Mouse (Mus musculus) WW6 (cell line): ENCODE measurements around the gene Nebl.

Experiments used
- DNase-seq: peaks from one replicate; pipeline ENCODE4 v3.0.0-alpha.2; 2013; ENCODE audit warnings: low read depth, low spot score

Nebl gene

GRCm38 (mm10) chr2:17710083-17710482 is 21.2 kb downstream of the Nebl start:
- DNase-seq = no peak

GRCm38 (mm10) chr2:17705964-17706363 is 25.3 kb downstream of the Nebl start:
- DNase-seq = no peak

- DNase-seq = no peak
Observed at GRCm38 (mm10) chr2:17705426-17705825, 25.8 kb downstream of the Nebl start.

GRCm38 (mm10) chr2:17703170-17703512 is 28.1 kb downstream of the Nebl start:
- no peak for DNase-seq

GRCm38 (mm10) chr2:17702481-17703169 is 28.6 kb downstream of the Nebl start:
- no peak for DNase-seq

- no peak for DNase-seq
Observed at GRCm38 (mm10) chr2:17698161-17699087, 32.8 kb downstream of the Nebl start.

- DNase-seq = no peak
Observed at GRCm38 (mm10) chr2:17692926-17693325, 38.3 kb downstream of the Nebl start.

- no peak for DNase-seq
Observed at GRCm38 (mm10) chr2:17690264-17690663, 41.0 kb downstream of the Nebl start.

GRCm38 (mm10) chr2:17687141-17687540 is 44.1 kb downstream of the Nebl start:
- no peak for DNase-seq

GRCm38 (mm10) chr2:17683326-17684040 is 47.8 kb downstream of the Nebl start:
- no peak for DNase-seq

GRCm38 (mm10) chr2:17672156-17672555 is 59.1 kb downstream of the Nebl start:
- DNase-seq = no peak

- no peak for DNase-seq
Observed at GRCm38 (mm10) chr2:17671566-17671965, 59.7 kb downstream of the Nebl start.

GRCm38 (mm10) chr2:17669953-17670352 is 61.3 kb downstream of the Nebl start:
- no peak for DNase-seq

GRCm38 (mm10) chr2:17669000-17669399 is 62.3 kb downstream of the Nebl start:
- no peak for DNase-seq

- DNase-seq = no peak
Observed at GRCm38 (mm10) chr2:17658176-17658575, 73.1 kb downstream of the Nebl start.

GRCm38 (mm10) chr2:17650147-17650834 is 81.0 kb downstream of the Nebl start:
- no peak for DNase-seq

GRCm38 (mm10) chr2:17649728-17650127 is 81.5 kb downstream of the Nebl start:
- no peak for DNase-seq

GRCm38 (mm10) chr2:17644282-17645262 is 86.7 kb downstream of the Nebl start:
- no peak for DNase-seq

GRCm38 (mm10) chr2:17643869-17644268 is 87.4 kb downstream of the Nebl start:
- no peak for DNase-seq

GRCm38 (mm10) chr2:17642770-17643169 is 88.5 kb downstream of the Nebl start:
- no peak for DNase-seq
